Mouse (Mus musculus) right cerebral cortex, postnatal 4 days (tissue): ENCODE data around the gene Kcnk5.

ENCODE experiments used
- DNase-seq: peaks from one replicate; pipeline ENCODE4 v3.0.0-alpha.2; 2022

Kcnk5 gene

DNA sequence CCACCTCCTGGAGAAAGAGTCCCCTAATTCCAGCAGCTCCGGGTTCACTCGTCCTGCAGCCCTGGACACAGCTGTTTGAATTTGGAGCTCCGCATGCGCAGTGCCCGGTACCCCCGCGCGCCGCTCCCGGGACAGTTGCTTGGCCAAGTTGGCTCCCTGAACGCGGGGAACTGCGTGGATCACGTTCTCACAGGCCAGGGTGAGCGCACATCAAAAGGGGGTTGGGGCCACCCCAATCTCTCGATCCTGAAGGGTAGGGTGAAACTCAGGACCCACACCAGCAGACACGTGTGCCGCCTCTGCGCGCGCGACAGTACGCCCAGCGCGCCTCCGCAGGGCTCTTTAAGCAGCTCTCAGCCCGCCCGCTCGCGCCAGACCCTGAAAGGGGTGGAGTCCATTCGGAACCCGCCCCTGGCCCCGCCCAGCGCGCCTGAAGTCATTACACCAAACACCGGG, at the start of gene Kcnk5:
TSS of gene Kcnk5 (minus strand) at position 344 of the 456 bp plus-strand sequence.
- DNase-seq, result peak; percentile 78

DNA sequence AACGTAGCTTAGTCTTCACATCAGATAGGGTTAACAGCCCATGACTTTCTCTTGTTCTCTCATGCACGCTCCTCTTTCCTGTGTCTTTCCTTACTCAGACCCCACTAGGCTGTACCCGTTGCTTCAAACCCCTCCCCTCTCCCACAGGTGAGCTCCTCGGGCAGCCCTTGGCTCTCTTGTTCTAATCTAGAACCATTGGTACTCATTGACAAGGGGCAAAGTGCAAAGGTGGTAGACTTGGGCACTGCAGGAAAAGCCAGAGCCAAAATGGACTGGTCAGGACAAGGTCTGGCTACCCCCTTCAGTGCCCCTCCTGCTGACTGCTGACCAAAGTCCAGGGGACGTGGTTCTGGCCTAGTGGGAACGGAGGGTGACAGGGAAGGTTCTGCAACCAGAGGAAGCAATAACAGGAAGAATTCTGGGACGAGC, 48.5 kb upstream of the Kcnk5 start:
- DNase-seq, result no peak

DNA sequence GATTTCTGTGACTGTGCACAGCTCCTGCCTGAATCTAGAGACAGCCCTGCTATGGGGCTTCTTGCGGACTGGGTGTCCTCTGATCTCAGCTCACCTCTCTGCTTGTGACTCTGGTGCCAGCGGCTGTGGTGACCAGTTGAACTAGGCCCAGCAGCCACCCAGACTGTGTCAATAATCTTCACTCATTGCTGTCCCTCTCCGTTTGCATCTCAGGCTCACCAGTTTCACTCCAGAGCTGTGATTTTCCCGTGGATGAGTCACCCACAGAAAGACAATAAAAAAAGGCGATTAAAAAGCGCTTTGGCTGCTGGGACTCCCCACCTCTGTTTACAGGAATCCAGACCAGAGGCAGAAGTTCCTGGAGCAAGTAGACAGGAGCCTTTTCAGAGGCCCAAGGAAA, 47.8 kb upstream of the Kcnk5 start:
- no peak for DNase-seq

DNA sequence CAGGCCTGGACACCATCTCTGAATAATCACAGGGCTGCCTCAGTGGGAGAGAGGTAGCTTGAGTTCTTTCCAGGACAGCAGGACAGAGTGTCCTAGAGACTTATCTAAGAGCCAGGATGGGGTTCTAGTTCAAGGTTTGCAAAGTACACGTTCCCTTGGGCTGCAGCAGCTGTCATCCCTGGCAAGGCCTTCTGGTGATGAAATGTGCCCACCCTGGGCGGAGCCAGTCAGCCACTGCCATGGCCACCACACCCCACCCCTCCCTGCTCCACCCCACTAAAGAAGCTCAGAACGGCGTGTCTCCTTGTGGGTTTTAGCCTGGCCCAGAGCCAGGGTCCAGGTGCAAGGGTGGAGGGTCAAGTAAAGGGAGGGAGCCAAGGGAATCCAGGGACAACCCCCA, 46.7 kb upstream of the Kcnk5 start:
- no peak for DNase-seq

DNA sequence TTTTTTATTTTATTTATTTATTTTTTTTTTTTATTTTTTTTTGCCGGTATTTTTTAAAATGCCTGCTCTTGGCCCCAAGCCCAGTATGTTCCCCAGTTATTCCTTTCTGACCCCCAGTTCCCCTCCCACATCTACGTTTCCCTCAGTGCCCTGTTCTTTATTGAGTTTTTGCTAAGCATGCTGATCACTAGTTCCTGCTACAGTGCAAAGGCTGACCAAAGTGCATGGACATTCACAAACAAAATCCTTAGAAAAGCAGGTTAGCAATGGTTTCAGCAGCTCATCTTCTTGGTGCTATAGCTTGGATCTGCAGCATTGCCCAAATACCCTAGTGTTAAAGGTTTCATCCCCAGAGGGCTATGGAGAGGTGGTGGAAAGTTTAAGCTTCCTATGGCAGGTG, 45.4 kb upstream of the Kcnk5 start:
- DNase-seq, result no peak

DNA sequence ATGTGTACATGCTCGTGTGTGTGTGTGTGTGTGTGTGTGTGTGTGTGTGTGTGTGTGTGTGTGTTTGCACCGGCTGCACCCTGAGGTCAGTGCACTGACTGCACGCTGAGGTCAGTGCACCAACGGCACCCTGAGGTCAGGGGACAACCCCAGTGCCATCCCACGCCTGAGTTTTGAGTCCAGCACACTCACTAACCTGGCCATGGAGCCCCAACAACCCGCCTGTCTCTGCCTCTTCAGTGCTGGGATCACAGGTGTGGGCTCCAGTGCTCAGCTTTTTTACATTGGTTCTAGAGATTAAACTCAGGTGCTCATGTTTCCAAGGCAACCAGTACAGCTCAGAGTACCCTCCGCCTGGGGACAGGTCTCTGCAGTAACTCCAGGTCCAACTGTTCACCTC, 44.9 kb upstream of the Kcnk5 start:
- DNase-seq, result no peak

DNA sequence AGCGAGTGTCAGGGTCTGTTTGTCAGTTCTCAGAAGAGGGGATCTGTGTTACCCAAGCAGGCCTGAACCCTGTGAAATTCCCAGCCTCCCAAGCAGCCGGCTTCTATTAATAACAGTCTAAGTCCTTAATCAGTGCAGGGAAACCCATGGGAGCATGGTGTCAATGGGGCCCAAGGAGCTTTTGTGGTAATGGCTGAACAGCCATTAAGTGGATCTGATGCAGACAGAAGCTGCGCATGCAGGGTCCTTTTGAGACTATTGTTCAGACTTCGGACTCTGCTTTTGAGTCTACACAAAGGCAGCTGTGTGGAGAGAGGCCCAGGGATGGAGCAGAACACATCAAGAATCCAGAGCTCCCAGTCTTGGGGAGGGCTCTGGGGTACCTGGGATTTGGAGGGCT, 43.9 kb upstream of the Kcnk5 start:
- no peak for DNase-seq

DNA sequence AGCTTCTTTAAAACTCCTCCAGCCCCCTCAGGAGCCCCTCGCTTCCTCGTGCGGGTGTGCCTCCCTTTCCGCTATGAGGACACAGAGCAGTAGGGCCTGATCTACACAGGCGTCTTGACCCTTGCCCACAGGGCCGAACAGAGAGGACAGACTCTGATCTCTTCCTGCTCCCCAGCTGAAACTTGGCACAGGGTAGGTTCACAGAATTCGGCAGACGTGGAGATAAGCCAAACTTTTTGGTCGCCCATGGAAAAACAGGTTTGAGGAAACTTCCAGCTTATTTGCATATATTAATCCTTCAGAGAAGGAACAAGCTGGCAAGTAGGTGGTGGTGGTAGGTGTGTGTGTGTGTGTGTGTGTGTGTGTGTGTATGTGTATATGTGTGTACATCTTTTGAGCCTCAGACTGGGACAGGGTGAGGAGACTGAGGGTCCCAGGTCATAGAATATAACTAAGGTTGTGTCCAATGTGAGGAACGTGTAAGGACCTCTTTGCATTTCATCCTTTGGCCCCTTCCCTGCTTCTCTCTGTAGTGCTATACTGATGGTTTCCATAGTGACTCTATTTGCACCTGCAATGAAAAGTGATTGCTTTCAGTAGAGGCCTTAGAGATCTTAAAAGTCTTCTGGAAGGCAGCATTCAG, 43.1 kb upstream of the Kcnk5 start:
- no peak for DNase-seq

DNA sequence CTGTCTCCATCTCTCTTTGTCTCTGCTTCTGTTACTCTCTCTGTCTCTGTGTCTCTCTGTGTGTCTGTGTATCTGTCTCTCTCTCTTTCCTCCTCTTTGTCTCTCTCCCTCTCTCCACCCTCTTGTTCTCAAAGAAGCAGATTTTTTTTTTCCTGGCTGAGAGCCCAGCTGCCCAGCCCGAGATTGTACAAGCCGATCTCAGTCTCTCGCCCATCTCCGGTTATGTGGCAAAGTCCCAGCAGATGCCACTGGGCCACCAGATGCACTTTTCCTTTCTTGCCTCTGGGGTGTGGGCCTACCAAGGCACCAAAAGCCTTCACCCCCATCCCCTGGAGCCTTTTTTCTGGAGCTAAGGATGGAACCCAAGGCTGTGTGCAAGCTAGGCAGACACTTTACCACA, 42.6 kb upstream of the Kcnk5 start:
- DNase-seq, result peak; percentile 8

DNA sequence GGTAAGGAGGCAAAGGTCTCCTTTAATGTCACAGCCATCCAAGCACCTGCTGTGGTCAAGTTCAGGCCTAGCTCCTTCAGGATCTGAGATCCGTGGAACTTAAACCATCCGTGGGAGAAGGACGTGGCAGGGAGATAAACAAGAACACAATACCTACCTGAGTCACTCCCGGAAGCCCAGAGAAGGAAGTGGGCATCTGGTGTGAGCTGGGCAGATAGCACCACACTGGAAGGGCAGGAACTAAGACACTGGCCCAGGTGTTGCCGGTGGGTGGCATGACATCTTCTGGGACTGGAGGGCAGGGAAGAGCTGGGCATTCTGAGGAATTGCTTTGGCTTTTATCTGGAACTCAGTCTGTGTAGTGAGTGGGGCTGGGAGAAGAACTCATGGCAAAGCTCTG, 41.6 kb upstream of the Kcnk5 start:
- DNase-seq, result no peak

DNA sequence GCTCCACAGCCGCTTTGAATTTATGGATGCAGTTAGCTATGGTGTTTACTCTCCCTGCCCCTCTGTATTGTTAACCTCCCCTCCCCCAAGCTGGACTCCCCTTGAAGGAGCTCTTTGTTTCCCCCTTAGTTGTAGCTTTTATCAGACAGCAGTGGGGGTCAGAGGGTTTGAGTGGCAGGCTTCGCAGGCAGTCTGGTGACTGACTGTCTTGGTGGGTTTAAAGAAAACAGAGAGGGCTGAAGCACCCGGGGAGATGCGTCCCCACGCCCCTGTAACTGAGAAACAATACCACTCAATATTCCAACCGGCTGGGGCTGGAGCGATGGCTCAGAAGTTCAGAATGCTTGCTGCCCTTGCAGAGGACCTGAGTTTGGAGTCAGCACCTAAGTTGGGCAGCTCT, 39.5 kb upstream of the Kcnk5 start:
- DNase-seq, result no peak

DNA sequence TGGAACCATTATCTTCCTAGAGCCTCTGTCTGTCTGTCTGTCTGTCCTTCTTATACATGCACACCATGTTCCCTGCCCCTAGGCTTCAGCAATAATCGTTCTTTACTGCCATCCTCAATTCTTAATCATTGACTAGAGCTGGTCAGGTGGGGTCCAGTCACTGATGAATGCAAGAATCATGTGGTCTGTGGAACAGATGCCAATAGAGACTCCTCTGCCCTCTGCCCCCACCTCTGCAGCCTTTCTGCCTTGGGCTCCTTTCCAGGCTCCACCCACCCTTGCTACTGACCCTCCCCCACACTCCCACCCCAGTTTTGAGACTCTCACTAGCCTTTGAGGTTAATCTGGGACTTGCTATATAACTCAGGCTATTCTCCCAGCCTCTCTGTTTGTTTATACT, 38.2 kb upstream of the Kcnk5 start:
- DNase-seq, result no peak

DNA sequence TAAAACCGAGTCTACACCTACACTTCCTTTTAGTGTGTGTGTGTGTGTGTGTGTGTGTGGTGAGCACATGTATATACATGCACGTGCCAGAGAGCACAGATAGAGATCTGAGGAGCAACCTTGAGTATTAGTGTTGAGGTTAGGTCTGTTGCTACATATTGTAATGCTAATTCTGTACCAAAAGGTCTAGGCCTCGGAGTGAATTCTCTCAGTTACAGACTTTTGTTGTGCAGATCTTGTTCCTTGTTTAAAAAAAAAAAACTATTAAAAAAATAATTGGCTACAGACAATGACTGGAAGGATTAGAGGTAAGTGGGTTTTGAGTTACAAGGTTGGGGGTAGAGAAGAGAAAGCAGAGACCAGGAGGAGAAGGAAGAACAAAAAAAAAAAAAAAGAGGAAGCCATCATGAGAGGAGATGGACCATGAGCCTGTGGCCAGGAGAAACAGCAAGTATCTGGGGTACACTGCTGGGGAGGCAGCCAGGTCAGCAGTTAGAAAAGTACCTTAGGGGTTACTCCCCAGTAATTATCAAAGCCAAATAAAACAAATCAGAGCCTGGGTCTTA, 35.8 kb upstream of the Kcnk5 start:
- DNase-seq, result no peak

DNA sequence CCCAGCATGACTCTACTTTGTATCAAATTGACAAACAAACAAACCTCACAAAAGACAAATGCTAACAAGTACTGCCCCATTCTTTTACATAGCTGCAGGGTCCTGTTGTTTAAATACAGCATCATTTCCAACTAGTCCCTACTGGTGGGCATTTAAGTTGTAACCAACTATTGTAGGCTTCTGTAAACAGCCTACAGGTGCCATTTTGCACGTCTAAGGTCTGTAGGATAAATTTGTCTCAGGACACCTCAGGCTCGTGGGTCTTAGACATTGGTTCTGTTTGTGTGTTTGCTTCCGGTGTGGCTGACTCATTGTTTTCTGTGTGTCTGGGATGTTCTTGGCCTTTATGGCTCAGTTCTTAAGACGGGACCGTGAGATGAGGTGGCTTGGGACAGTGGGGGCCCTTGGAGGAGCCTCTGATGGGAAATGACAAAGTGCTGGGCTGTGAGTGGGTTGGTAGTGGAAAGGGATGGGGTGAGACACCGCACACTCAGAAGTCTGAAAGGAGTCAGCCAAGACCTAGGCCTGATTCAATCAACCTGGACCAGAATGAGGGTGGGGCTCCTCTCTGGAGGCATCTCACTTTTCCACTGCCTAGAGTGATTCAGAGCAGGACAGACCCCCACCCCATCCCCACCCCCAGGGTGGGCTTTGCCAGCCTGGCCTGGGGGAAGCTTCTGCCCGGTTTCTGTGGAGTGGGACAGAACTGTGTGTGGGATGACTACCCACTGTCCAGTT, 35.1 kb upstream of the Kcnk5 start:
- DNase-seq, result no peak

DNA sequence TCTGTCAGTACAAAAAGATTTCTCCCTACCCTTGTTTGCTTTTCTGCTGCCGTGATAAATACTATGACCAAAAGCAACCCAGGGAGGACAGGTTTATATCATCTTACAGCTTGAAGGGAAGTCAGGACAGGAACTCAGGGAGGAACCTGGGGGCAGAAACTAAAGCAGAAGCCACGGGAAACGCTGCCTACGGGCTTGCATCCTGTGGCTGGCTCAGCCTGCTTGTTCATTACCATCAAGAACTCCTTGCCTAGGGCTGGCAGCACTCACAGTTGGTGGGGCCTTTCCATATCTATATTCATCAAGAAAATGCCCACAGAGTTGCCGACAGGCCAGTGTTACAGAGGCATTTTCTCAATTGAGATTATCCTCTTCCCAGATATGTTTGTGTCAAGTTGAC, 34.2 kb upstream of the Kcnk5 start:
- no peak for DNase-seq

DNA sequence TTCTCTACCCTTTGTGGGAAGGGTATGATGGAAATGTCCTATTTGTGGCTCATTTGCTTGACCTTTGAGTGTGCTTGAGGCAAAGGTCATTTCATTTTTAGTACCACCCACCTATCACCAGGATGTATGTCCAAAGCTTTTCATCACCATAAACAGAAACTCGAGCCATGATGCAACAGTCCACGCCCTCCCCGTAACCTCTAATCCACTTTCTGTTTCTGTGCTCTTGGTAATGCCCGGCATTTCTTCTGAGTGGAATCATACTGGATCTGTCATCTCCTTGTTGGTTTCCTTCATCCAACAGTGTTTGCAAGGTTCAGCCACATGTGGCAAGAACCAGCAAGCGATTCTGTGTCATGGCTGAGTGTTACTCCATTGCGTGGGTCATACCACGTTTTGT, 32.5 kb upstream of the Kcnk5 start:
- DNase-seq, result no peak

DNA sequence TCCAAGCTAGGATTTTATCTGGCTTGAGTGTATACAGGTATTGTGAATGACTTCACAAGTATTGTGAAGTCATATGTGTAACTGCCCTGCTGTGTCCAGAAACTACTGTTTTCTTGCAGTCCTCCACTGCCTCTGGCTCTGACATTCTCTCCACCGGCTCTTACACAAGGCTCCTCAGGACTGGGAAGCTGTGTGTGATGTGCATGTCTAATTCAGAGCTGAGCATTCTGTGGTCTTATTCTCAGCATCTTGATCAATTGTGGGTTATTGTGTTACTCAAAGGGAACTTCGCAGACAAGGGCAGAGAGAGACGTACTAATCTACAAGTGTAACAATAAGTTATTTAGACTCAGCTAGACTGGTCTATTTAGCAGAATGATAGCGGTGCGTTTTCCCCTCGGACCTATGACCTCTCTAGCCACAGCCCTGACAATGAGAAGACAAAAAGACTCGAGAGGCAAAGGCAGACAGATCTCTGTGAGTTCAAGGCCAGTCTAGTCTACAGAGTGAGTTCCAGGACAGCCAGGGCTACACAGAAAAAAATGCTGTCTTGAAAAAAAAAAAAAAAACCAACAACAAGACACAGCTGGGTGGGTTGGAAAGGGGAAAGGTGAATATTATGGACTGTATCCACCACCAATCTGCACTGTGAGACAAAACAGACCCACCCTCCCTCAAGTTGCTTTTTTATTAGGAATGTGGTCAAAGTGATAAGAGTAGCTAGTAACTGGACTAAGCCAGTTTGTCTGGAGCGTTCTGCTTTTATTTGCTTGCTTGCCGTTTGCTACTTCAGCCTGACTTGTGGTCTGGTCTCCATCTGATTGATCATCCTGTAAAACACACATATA, 30.4 kb upstream of the Kcnk5 start:
- DNase-seq, result no peak

DNA sequence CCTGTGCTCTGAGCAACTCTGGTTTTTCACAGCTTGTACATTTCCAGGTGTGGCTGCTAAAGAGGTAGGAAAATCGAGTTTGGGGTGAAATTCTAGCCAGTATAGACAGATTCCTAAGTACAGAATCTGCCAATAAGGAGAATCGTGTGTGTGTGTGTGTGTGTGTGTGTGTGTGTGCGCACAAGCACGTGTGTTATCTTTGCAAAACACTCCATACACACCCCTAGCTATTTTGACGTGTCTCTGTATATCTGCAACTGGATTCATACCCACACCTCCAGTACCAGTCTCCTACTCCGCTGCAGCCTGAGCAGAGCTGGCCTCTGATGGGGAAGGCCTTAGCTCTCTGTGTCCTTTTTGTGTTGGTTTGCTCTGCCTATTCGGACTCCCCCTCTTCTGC, 28.3 kb upstream of the Kcnk5 start:
- no peak for DNase-seq

DNA sequence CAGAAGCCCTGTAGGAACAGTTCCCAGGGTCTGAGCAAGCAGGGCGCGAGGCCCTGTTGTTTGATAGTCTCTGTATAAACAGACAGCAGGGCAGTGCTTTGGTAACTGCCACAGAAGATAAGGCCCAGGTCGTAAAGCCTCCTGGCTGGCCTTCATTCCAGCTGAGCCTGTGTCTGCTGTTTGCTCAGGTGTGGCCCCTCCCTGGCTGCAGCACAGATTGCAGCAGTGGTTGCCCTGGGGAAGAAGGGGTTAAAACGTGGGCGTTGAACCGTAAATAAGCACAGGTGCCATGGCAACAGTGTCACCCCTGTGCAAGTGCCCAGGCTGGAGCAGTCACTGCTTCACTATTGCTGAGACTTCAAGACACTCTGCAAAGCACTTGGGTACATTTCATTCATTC, 26.8 kb upstream of the Kcnk5 start:
- DNase-seq, result no peak

DNA sequence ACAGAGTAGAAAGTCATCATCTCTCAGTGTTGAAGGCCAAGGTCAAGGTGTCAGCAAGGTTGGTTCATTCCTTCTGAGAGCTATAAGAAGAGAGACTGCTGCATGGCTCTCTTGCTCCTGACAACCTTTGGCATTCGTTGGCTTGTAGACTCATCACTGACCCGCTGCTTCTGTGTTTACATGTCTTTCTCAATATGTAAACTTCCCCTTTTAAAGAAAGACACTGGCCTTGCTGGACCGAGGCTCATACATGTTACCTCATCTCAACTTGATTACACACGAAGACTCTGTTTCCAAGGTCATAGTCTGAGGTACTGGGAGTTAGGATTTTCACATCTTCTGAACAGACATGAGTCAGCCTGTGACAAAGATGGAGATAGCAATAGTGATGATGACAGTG, 24.1 kb upstream of the Kcnk5 start:
- no peak for DNase-seq

DNA sequence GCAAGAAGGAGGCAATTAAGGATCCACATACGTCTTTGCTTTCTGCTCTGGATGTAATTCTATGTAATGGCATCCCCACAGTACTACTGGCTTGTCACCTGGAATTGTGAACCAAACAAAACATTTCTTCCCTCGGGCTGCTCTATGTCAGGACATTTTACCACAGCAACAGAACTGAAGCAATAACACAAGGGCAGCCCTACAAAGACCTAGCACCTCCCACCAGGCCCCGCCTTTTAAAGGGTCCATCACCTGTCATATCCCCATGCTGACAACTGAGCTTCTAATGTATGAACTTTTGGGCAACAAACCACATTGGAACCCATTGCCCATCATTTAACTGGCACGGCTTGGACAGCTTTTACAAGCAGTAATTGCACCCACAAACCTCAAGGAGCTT, 21.7 kb upstream of the Kcnk5 start:
- no peak for DNase-seq

DNA sequence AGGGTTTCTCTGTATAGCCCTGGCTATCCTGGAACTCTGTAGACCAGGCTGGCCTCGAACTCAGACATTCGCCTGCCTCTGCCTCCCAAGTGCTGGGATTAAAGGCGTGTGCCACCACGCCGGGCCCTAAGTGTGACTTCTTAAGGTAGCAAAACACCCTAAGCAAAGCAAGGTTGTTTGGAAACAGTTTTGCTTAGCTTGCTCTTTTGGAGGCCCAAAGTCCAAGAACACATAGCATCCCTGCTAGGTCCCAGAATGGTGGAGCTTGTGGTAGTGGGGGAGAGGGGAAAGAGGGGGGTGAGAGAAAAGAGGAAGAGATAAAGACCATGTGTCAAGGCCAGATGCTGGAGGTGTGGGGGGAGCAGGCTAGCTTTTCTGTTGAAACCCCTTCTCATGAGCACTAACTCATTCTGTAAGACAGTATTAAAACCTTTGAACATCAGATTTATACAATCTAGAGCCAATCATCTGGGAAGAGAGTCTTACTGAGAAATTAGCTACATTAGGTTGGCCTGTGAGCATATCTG, 21.1 kb upstream of the Kcnk5 start:
- no peak for DNase-seq

DNA sequence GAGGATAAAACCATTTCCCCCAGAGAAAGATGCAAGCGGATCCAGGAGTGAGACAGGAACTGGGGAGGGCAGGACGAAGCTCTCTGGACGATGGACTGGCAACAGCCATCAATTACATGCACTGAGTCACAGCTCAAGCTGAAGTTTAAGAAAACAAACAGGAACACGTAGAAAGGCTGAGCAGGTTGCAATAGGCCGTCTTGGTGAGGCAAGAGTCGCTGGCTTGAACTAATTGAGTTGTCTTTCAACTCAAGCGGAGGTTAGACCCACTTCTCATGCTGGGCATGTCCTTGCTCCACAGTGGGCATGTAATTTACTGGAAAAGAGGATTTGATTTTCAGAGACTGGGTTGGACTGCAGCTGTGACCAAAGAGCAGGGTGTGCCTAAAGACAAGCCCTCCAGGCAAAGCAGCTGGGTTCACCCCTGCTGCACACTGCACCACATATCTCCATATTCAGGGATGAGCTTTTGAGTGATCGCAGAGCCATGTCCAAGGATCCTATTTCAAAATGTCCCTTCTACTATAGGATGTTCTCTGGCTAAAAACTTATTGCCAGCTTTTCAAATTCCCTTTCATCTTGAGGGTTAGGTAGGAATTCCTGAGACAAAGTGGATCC, 19.6 kb upstream of the Kcnk5 start:
- no peak for DNase-seq
